Mouse (Mus musculus) forebrain, embryonic 11.5 days (tissue): ENCODE data around the gene Psma6. TPM values are rescaled to one million over a fixed set of nuclear protein-coding genes. Genes with fewer than 3 reads are reported as not detected.

ENCODE experiments used
- ATAC-seq: fragments of 200-750 bp; cut with Nextera tagmentation; replicated peaks from 2 replicates; pipeline ENCODE4 v1.8.0; 2017; ENCODE audit warnings: moderate TSS enrichment; ENCODE audit not compliant: low FRiP score
- DNase-seq: peaks from one replicate; pipeline ENCODE4 v3.0.0-alpha.2; 2017; ENCODE audit warnings: low spot score
- H3K27ac ChIP-seq: fragments of 300-500 bp; sonication (generic); 2 replicates; pipeline ENCODE4 v1.5.1; 2014; ENCODE audit warnings: low read depth, low read length
- H3K27me3 ChIP-seq: fragments of 300-500 bp; sonication (generic); 2 replicates; pipeline ENCODE4 v1.6.1; 2014; ENCODE audit warnings: mild to moderate bottlenecking, low read length, mixed read lengths; ENCODE audit not compliant: control insufficient read depth, insufficient read depth
- H3K36me3 ChIP-seq: fragments of 300-500 bp; sonication (generic); 2 replicates; pipeline ENCODE4 v1.6.1; 2014; ENCODE audit warnings: mild to moderate bottlenecking, low read length, moderate library complexity, mixed read lengths; ENCODE audit not compliant: control insufficient read depth, insufficient read depth
- H3K4me1 ChIP-seq: fragments of 300-500 bp; sonication (generic); replicated peaks from 2 replicates; pipeline ENCODE4 v1.6.1; 2014; ENCODE audit warnings: low read length, mixed read lengths; ENCODE audit not compliant: control insufficient read depth, insufficient read depth
- H3K4me2 ChIP-seq: fragments of 300-500 bp; sonication (generic); 2 replicates; pipeline ENCODE4 v1.6.1; 2014; ENCODE audit warnings: low read depth, mild to moderate bottlenecking, low read length, moderate library complexity, mixed read lengths; ENCODE audit not compliant: severe bottlenecking
- H3K4me3 ChIP-seq: fragments of 300-500 bp; sonication (generic); 2 replicates; pipeline ENCODE4 v1.5.1; 2014; ENCODE audit warnings: low read depth, low read length
- H3K9ac ChIP-seq: fragments of 300-500 bp; sonication (generic); 2 replicates; pipeline ENCODE4 v1.6.1; 2014; ENCODE audit warnings: low read length
- H3K9me3 ChIP-seq: fragments of 300-500 bp; sonication (generic); 2 replicates; pipeline ENCODE4 v1.6.1; 2016; ENCODE audit warnings: low read length, mixed read lengths; ENCODE audit not compliant: control insufficient read depth
- WGBS: fragments of 180-500 bp; shearing (Covaris S2); extraction: QIAGEN DNeasy Blood & Tissue Kit; methylation state at CpG from one replicate; pipeline ENCODE4 v1.1.7; 2014; 5-methylcytosine and 5-hydroxymethylcytosine counted together
- polyA plus RNA-seq: library from polyadenylated mRNA; unstranded; fragments of >200 nt; fragmentation: Nextera tagmentation; extraction: Ambion mirVana; gene quantifications from 2 replicates; pipeline ENCODE4 v1.2.1, GENCODE M21; 2014

The Psma6 gene
- polyA plus RNA-seq, 1 experiment from 2014 or later, result 425 TPM

- DNase-seq, result no peak
- WGBS, result 58% methylated on average over 7 of the region's 7 CpGs
- H3K27ac ChIP-seq, result no peak overlapping the region
Measured at GRCm38 (mm10) chr12:55466088-55466701, 82.2 kb downstream of the Psma6 start.

GRCm38 (mm10) chr12:55466816-55467215 lies 82.8 kb downstream of the Psma6 start:
- Histone ChIP-seq H3K4me1 (peaks cover 9% of the 10 kb centered on the region; the same call in 1 of the 2 replicates), H3K27me3 (no peaks in the 10 kb centered on the region), H3K4me2 (no peak overlapping the region), H3K27ac (no peak overlapping the region), H3K36me3 (no peaks in the 10 kb centered on the region), H3K9ac (no peak overlapping the region), H3K4me3 (no peak overlapping the region), H3K9me3 (no peaks in the 10 kb centered on the region)
- whole genome bisulfite sequencing, result 80% methylated on average over 5 of the region's 5 CpGs
- ATAC-seq, result no peak
- DNase-seq, result no peak

More at GRCm38 (mm10) chr12:55466088-55466701, 82.2 kb downstream of the Psma6 start:
- Histone ChIP-seq H3K4me3 (no peak overlapping the region), H3K27me3 (no peaks in the 10 kb centered on the region), H3K4me2 (no peak overlapping the region), H3K4me1 (peaks cover 9% of the 10 kb centered on the region; the same call in 1 of the 2 replicates), H3K36me3 (no peaks in the 10 kb centered on the region), H3K9me3 (no peaks in the 10 kb centered on the region), H3K9ac (no peak overlapping the region)
- ATAC-seq, result no peak

- 68% methylated on average over 10 of the region's 10 CpGs for WGBS
- Histone ChIP-seq H3K27me3 (no peaks in the 10 kb centered on the region), H3K4me3 (no peak overlapping the region), H3K9me3 (no peaks in the 10 kb centered on the region), H3K4me1 (peaks cover 9% of the 10 kb centered on the region; the same call in 1 of the 2 replicates), H3K36me3 (no peaks in the 10 kb centered on the region), H3K27ac (no peak overlapping the region), H3K9ac (no peak overlapping the region), H3K4me2 (no peak overlapping the region)
- DNase-seq (no peak), ATAC-seq (no peak)
Measured at GRCm38 (mm10) chr12:55467331-55468180, 83.5 kb downstream of the Psma6 start.

Other genes with a start within 250 kb of the Psma6 start
- 52.3 and 61.7 TPM in 2 replicates for gene Srp54b, start 229.1 kb upstream of the Psma6 start, polyA plus RNA-seq
- 0.64 and 3.6 TPM in 2 replicates for gene 1700047I17Rik2, start 184.6 kb upstream of the Psma6 start, polyA plus RNA-seq
- 65.7 and 74.5 TPM in 2 replicates for gene Srp54c, start 154.1 kb upstream of the Psma6 start, polyA plus RNA-seq
- gene 1110008L16Rik, start 84.6 kb upstream of the Psma6 start, polyA plus RNA-seq, result 15.6 and 16.0 TPM in 2 replicates
- gene Ppp2r3c, start 81.2 kb upstream of the Psma6 start, polyA plus RNA-seq, result 28.4 and 35.8 TPM in 2 replicates
- gene Nfkbia, start 108.4 kb downstream of the Psma6 start, polyA plus RNA-seq, result 40.8 and 41.2 TPM in 2 replicates
- gene Aldoart2, start 181.0 kb downstream of the Psma6 start, polyA plus RNA-seq, result not detected in 2 replicates
- gene Insm2, start 215.2 kb downstream of the Psma6 start, polyA plus RNA-seq, result 1.6 and 1.7 TPM in 2 replicates